Mouse (Mus musculus): ENCODE data around the gene Map3k5. TPM values are rescaled to one million over a fixed set of nuclear protein-coding genes. Genes with fewer than 3 reads are reported as not detected.

Map3k5 gene
- polyA plus RNA-seq, 1 experiment from 2014 or later: 3.3 TPM

GRCm38 (mm10) chr10:20176054-20176453, 241.8 kb downstream of the Map3k5 start:
- no peak overlapping the region for H3K4me3 ChIP-seq (replicated peaks)
- H3K9ac ChIP-seq: no peak overlapping the region
- no peaks in the 10 kb centered on the region for H3K9me3 ChIP-seq
- 67% methylated on average over 7 of the region's 7 CpGs for WGBS
- H3K27me3 ChIP-seq (replicated peaks): no peaks in the 10 kb centered on the region
- ATAC-seq (ENCODE audit: insufficient read depth, low FRiP score, low read depth): no peak
- no peak overlapping the region for H3K27ac ChIP-seq
- 0 out of 2 replicates have a peak, but pooled peaks cover 1% of the 10 kb centered on the region for H3K4me1 ChIP-seq
- H3K36me3 ChIP-seq: no peaks in the 10 kb centered on the region
- no peak overlapping the region for H3K4me2 ChIP-seq

- no peaks in the 10 kb centered on the region for H3K9me3 ChIP-seq
- no peak overlapping the region for H3K9ac ChIP-seq
- no peak overlapping the region for H3K4me3 ChIP-seq (replicated peaks)
- H3K4me2 ChIP-seq: no peak overlapping the region
- no peaks in the 10 kb centered on the region for H3K36me3 ChIP-seq
- 38% methylated on average over 12 of the region's 12 CpGs for WGBS
- no peaks in the 10 kb centered on the region for H3K27me3 ChIP-seq (replicated peaks)
- H3K4me1 ChIP-seq: 0 out of 2 replicates have a peak, but pooled peaks cover 4% of the 10 kb centered on the region
- peak; percentile 59; the same call in 1 of the 2 replicates for ATAC-seq (ENCODE audit: insufficient read depth, low FRiP score, low read depth)
- H3K27ac ChIP-seq: peak overlapping the region; percentile 78; the same call in 1 of the 2 replicates
Measured at GRCm38 (mm10) chr10:20178807-20179605, 244.7 kb downstream of the Map3k5 start.

GRCm38 (mm10) chr10:20181198-20181597, 246.9 kb downstream of the Map3k5 start:
- Histone ChIP-seq H3K9me3 (no peaks in the 10 kb centered on the region), H3K4me2 (no peak overlapping the region), H3K4me1 (0 out of 2 replicates have a peak, but pooled peaks cover 4% of the 10 kb centered on the region), H3K36me3 (no peaks in the 10 kb centered on the region), H3K4me3 (replicated peaks) (no peak overlapping the region), H3K27ac (no peak overlapping the region), H3K9ac (no peak overlapping the region), H3K27me3 (replicated peaks) (no peaks in the 10 kb centered on the region)
- ATAC-seq (ENCODE audit: insufficient read depth, low FRiP score, low read depth): no peak
- 32% methylated on average over 10 of the region's 10 CpGs for WGBS

- no peak for ATAC-seq (ENCODE audit: insufficient read depth, low FRiP score, low read depth)
- Histone ChIP-seq H3K4me1 (0 out of 2 replicates have a peak, but pooled peaks cover 4% of the 10 kb centered on the region), H3K27ac (no peak overlapping the region), H3K4me3 (replicated peaks) (no peak overlapping the region), H3K4me2 (no peak overlapping the region), H3K27me3 (replicated peaks) (no peaks in the 10 kb centered on the region), H3K9me3 (no peaks in the 10 kb centered on the region), H3K9ac (no peak overlapping the region), H3K36me3 (no peaks in the 10 kb centered on the region)
- 56% methylated on average over 11 of the region's 11 CpGs for WGBS
Measured at GRCm38 (mm10) chr10:20181680-20182399, 247.6 kb downstream of the Map3k5 start.

GRCm38 (mm10) chr10:20184326-20184725, 250.1 kb downstream of the Map3k5 start:
- Histone ChIP-seq H3K4me1 (0 out of 2 replicates have a peak, but pooled peaks cover 4% of the 10 kb centered on the region), H3K36me3 (no peaks in the 10 kb centered on the region), H3K4me2 (no peak overlapping the region), H3K9me3 (no peaks in the 10 kb centered on the region), H3K9ac (no peak overlapping the region), H3K4me3 (replicated peaks) (no peak overlapping the region), H3K27ac (no peak overlapping the region), H3K27me3 (replicated peaks) (no peaks in the 10 kb centered on the region)
- ATAC-seq (ENCODE audit: insufficient read depth, low FRiP score, low read depth): no peak
- WGBS: 68% methylated on average over 4 of the region's 4 CpGs

- no peak overlapping the region for H3K9ac ChIP-seq
- WGBS: 80% methylated on average over 4 of the region's 4 CpGs
- H3K4me3 ChIP-seq (replicated peaks): no peak overlapping the region
- no peak for ATAC-seq (ENCODE audit: insufficient read depth, low FRiP score, low read depth)
- H3K9me3 ChIP-seq: no peaks in the 10 kb centered on the region
- no peaks in the 10 kb centered on the region for H3K27me3 ChIP-seq (replicated peaks)
- H3K27ac ChIP-seq: no peak overlapping the region
- no peaks in the 10 kb centered on the region for H3K36me3 ChIP-seq
- H3K4me1 ChIP-seq: 0 out of 2 replicates have a peak, but pooled peaks cover 4% of the 10 kb centered on the region
- no peak overlapping the region for H3K4me2 ChIP-seq
Measured at GRCm38 (mm10) chr10:20185264-20185663, 251.0 kb downstream of the Map3k5 start.

GRCm38 (mm10) chr10:20185806-20186205, 251.5 kb downstream of the Map3k5 start:
- Histone ChIP-seq H3K36me3 (no peaks in the 10 kb centered on the region), H3K4me1 (0 out of 2 replicates have a peak, but pooled peaks cover 4% of the 10 kb centered on the region), H3K9ac (no peak overlapping the region), H3K9me3 (no peaks in the 10 kb centered on the region), H3K4me3 (replicated peaks) (no peak overlapping the region), H3K27me3 (replicated peaks) (no peaks in the 10 kb centered on the region), H3K4me2 (no peak overlapping the region), H3K27ac (no peak overlapping the region)
- no peak for ATAC-seq (ENCODE audit: insufficient read depth, low FRiP score, low read depth)
- 96% methylated on average over 2 of the region's 2 CpGs for WGBS

- H3K4me3 ChIP-seq (replicated peaks): no peak overlapping the region
- no peak overlapping the region for H3K4me2 ChIP-seq
- H3K27me3 ChIP-seq (replicated peaks): no peaks in the 10 kb centered on the region
- 60% methylated on average over 5 of the region's 5 CpGs for WGBS
- H3K4me1 ChIP-seq: no peaks in the 10 kb centered on the region
- H3K36me3 ChIP-seq: no peaks in the 10 kb centered on the region
- H3K9me3 ChIP-seq: no peaks in the 10 kb centered on the region
- no peak overlapping the region for H3K9ac ChIP-seq
- ATAC-seq (ENCODE audit: insufficient read depth, low FRiP score, low read depth): peak; percentile 76
- H3K27ac ChIP-seq: peak overlapping the region; percentile 71
Measured at GRCm38 (mm10) chr10:20186800-20187273, 252.6 kb downstream of the Map3k5 start.

GRCm38 (mm10) chr10:20190139-20190747, 256.0 kb downstream of the Map3k5 start:
- Histone ChIP-seq H3K36me3 (no peaks in the 10 kb centered on the region), H3K27me3 (replicated peaks) (no peaks in the 10 kb centered on the region), H3K4me1 (0 out of 2 replicates have a peak, but pooled peaks cover 2% of the 10 kb centered on the region), H3K4me3 (replicated peaks) (no peak overlapping the region), H3K9ac (no peak overlapping the region), H3K27ac (no peak overlapping the region), H3K9me3 (no peaks in the 10 kb centered on the region), H3K4me2 (no peak overlapping the region)
- 70% methylated on average over 6 of the region's 6 CpGs for whole genome bisulfite sequencing
- no peak for ATAC-seq (ENCODE audit: insufficient read depth, low FRiP score, low read depth)
